In genomic region chr8:83897211-83897610, GRCm38 (mm10) we compare ENCODE assay signal across 8 mouse cellular contexts. TPM values are rescaled to one million over a fixed set of nuclear protein-coding genes. Genes with fewer than 3 reads are reported as not detected.
DNase-seq lines count a peak whose midpoint lies in the region; ATAC-seq and TF ChIP-seq lines count a peak whose summit lies in the region.

No protein-coding gene starts in this region.

- peaks cover 36% of the 10 kb centered on the region for H3K27me3 ChIP-seq in heart, embryonic 12.5 days (replicated peaks)
- peaks cover 6% of the 10 kb centered on the region; the same call in 1 of the 2 replicates for H3K27me3 ChIP-seq in lung, postnatal 0 days (replicated peaks; ENCODE audit: insufficient read depth, low read length)
- 0 out of 2 replicates have a peak, but pooled peaks cover 2% of the 10 kb centered on the region for H3K27me3 ChIP-seq in splenic B cell, adult 2 months (ENCODE audit: control insufficient read depth, insufficient read depth, low read length, poor library complexity, severe bottlenecking)

- no peak overlapping the region for H3K27ac ChIP-seq in heart, embryonic 12.5 days (ENCODE audit: poor library complexity, severe bottlenecking)
- H3K27ac ChIP-seq in lung, postnatal 0 days (ENCODE audit: low read length) = no peak overlapping the region

- peak; percentile 74 for TF ChIP-seq CTCF in lung, postnatal 0 days (IDR thresholded peaks at IDR 0.05)

- no peaks in the 10 kb centered on the region for H3K9me3 ChIP-seq in heart, embryonic 12.5 days (replicated peaks)
- H3K9me3 ChIP-seq in lung, postnatal 0 days (ENCODE audit: low read length) = no peaks in the 10 kb centered on the region

- H3K4me3 ChIP-seq in heart, embryonic 12.5 days = peak overlapping the region; percentile 33
- H3K4me3 ChIP-seq in lung, postnatal 0 days (ENCODE audit: low read depth, low read length) = no peak overlapping the region

- H3K4me2 ChIP-seq in heart, embryonic 12.5 days = peak overlapping the region; percentile 65
- H3K4me2 ChIP-seq in lung, postnatal 0 days (replicated peaks; ENCODE audit: low read depth, low read length) = peak overlapping the region; percentile 25

- no peak overlapping the region for H3K9ac ChIP-seq in heart, embryonic 12.5 days
- no peak overlapping the region for H3K9ac ChIP-seq in lung, postnatal 0 days (replicated peaks; ENCODE audit: low read depth)

- no peaks in the 10 kb centered on the region for H3K36me3 ChIP-seq in heart, embryonic 12.5 days
- no peaks in the 10 kb centered on the region for H3K36me3 ChIP-seq in lung, postnatal 0 days (ENCODE audit: insufficient read depth, low read length)
- no peaks in the 10 kb centered on the region for H3K36me3 ChIP-seq in splenic B cell, adult 2 months (ENCODE audit: control insufficient read depth, insufficient read depth, low read length, poor library complexity, severe bottlenecking)

- no peak for ATAC-seq in heart, embryonic 12.5 days (ENCODE audit: insufficient number of reproducible peaks, low FRiP score)
- ATAC-seq in lung, postnatal 0 days = no peak

- H3K4me1 ChIP-seq in heart, embryonic 12.5 days (replicated peaks) = peaks cover 22% of the 10 kb centered on the region
- no peaks in the 10 kb centered on the region for H3K4me1 ChIP-seq in lung, postnatal 0 days (ENCODE audit: insufficient read depth, low read depth, low read length)

- 6% methylated on average over 26 of the region's 26 CpGs for WGBS in heart, embryonic 12.5 days
- 7% methylated on average over 26 of the region's 26 CpGs for WGBS in lung, postnatal 0 days

- no peak for TF ChIP-seq EP300 in lung, postnatal 0 days (IDR thresholded peaks at IDR 0.05)

- DNase-seq in urinary bladder, postnatal 25 days (ENCODE audit: low spot score) = peak; percentile 32
- no peak for DNase-seq in urinary bladder, adult 18-20 months (ENCODE audit: low spot score in 2 of 2)
- DNase-seq in cerebellum, postnatal 25 days = peak; percentile 86 to 88
- peak; percentile 79 for DNase-seq in kidney, postnatal 10 days
- peak; percentile 57 for DNase-seq in lung, postnatal 0 days (ENCODE audit: low spot score)
- DNase-seq in splenic B cell, adult 2 months (ENCODE audit: low read depth, low spot score) = peak; percentile 41
- no peak for DNase-seq in spleen, postnatal 14 days (ENCODE audit: low spot score in 2 of 2)

RNA-seq across cellular contexts. Expression of gene Adgrl1, which starts 2.7 kb away (rescaled TPM):
- polyA plus RNA-seq in heart, embryonic 12.5 days (2016; fragmentation: Nextera tagmentation; extraction: Ambion mirVana) = 11.2 and 11.4 TPM in 2 replicates
- polyA plus RNA-seq in lung, postnatal 0 days (2015; fragmentation: Nextera tagmentation; extraction: Ambion mirVana) = 11.4 and 14.3 TPM in 2 replicates

RNA-seq across cellular contexts. Expression of gene Gm10644, which starts 57.8 kb away (rescaled TPM):
- polyA plus RNA-seq in heart, embryonic 12.5 days (2016; fragmentation: Nextera tagmentation; extraction: Ambion mirVana) = 0.34 and 0.40 TPM in 2 replicates
- polyA plus RNA-seq in lung, postnatal 0 days (2015; fragmentation: Nextera tagmentation; extraction: Ambion mirVana) = 0.12 and 0.36 TPM in 2 replicates

RNA-seq across cellular contexts. Expression of gene Asf1b, which starts 58.1 kb away (rescaled TPM):
- 55.0 and 58.3 TPM in 2 replicates for polyA plus RNA-seq in heart, embryonic 12.5 days (2016; fragmentation: Nextera tagmentation; extraction: Ambion mirVana)
- polyA plus RNA-seq in lung, postnatal 0 days (2015; fragmentation: Nextera tagmentation; extraction: Ambion mirVana) = 7.1 and 8.0 TPM in 2 replicates

Comparison
In these comparisons a context has a peak if more than half of its experiments do, and no peak if none do; other contexts are left out.
1. DNase-seq: peak in urinary bladder, postnatal 25 days (single experiment), cerebellum, postnatal 25 days (2 of 2), kidney, postnatal 10 days (single experiment), lung, postnatal 0 days (single experiment) and splenic B cell, adult 2 months (single experiment); none in urinary bladder, adult 18-20 months (0 of 2) and spleen, postnatal 14 days (0 of 2).